Mouse (Mus musculus) kidney, postnatal 0 days (tissue): ENCODE results near the gene Dact3. TPM values are rescaled to one million over a fixed set of nuclear protein-coding genes. Genes with fewer than 3 reads are reported as not detected.

Experiments
- ATAC-seq: fragments of 200-750 bp; cut with Nextera tagmentation; replicated peaks from 2 replicates; pipeline ENCODE4 v1.8.0; 2017; ENCODE audit warnings: low read depth, moderate number of reproducible peaks, moderate TSS enrichment, moderate library complexity; ENCODE audit not compliant: low FRiP score
- DNase-seq: peaks from one replicate; pipeline ENCODE4 v3.0.0-alpha.2; 2016; ENCODE audit warnings: low spot score
- H3K27ac ChIP-seq: fragments of 300-500 bp; sonication (generic); 2 replicates; pipeline ENCODE4 v1.5.1; 2014; ENCODE audit warnings: mild to moderate bottlenecking
- H3K27me3 ChIP-seq: fragments of 300-500 bp; sonication (generic); 2 replicates; pipeline ENCODE4 v1.6.1; 2014; ENCODE audit warnings: low read length, mixed read lengths; ENCODE audit not compliant: insufficient read depth
- H3K36me3 ChIP-seq: fragments of 300-500 bp; sonication (generic); 2 replicates; pipeline ENCODE4 v1.6.1; 2014; ENCODE audit warnings: low read length, mixed read lengths; ENCODE audit not compliant: insufficient read depth
- H3K4me1 ChIP-seq: fragments of 300-500 bp; sonication (generic); replicated peaks from 2 replicates; pipeline ENCODE4 v1.6.1; 2014; ENCODE audit warnings: antibody characterized with exemption, low read length, mixed read lengths; ENCODE audit not compliant: insufficient read depth
- H3K4me2 ChIP-seq: fragments of 300-500 bp; sonication (generic); 2 replicates; pipeline ENCODE4 v1.6.1; 2014; ENCODE audit warnings: mild to moderate bottlenecking, low read length, moderate library complexity, mixed read lengths
- H3K4me3 ChIP-seq: fragments of 300-500 bp; sonication (generic); replicated peaks from 2 replicates; pipeline ENCODE4 v1.5.1; 2014; ENCODE audit warnings: low read depth, low read length
- H3K9ac ChIP-seq: fragments of 300-500 bp; sonication (generic); 2 replicates; pipeline ENCODE4 v1.6.1; 2014; ENCODE audit warnings: low read depth, low read length
- H3K9me3 ChIP-seq: fragments of 300-500 bp; sonication (generic); replicated peaks from 2 replicates; pipeline ENCODE4 v1.6.1; 2016; ENCODE audit warnings: low read length, inconsistent platforms, mixed read lengths
- CTCF ChIP-seq: IDR thresholded peaks from 2 replicates; pipeline ENCODE4 v1.5.1; 2016; ENCODE audit warnings: antibody characterized with exemption, low read depth, mild to moderate bottlenecking, moderate library complexity
- WGBS: fragments of 180-500 bp; shearing (Covaris S2); extraction: QIAGEN DNeasy Blood & Tissue Kit; methylation state at CpG from one replicate; pipeline ENCODE4 v1.1.7; 2014; 5-methylcytosine and 5-hydroxymethylcytosine counted together
- polyA plus RNA-seq: library from polyadenylated mRNA; unstranded; fragments of >200 nt; fragmentation: Nextera tagmentation; extraction: Ambion mirVana; gene quantifications from 2 replicates; pipeline ENCODE4 v1.2.1, GENCODE M21; 2015

Dact3 gene
- polyA plus RNA-seq, 1 experiment from 2014 or later = 4.3 TPM

DNA sequence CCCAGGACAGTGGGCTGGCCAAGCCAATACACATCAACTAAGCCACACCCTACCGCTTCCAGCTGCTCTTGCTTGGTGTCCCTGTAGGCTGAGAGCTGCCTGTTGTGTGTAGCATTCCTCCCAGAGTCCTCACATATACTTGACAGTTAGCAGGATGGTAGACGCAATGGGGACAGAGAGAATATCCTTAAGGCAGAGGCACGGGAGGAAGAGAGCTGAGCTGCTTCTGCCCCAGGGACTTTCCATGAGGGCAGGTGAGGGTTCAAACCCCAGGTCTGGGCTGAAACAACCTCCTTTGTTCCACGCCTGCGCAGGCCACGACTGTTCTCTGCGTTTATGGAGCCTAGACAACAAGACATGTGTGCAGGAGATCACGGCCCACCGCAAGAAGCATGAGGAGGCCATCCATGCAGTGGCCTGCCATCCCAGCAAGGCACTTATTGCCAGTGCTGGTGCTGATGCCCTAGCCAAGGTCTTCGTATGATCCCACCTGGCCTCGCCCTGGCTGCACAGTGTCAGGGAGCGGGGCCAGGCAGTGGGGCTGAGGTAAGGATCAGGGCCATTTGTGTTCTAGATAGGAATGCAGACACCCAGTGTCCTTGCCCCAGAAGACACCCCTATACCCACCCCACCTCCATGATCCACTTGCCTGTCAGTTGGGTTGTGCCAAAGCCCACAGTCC is 35.5 kb upstream of the Dact3 start:
- 94% methylated on average over 12 of the region's 12 CpGs for WGBS
- no peaks in the 10 kb centered on the region for H3K27me3 ChIP-seq
- no peak overlapping the region for H3K4me2 ChIP-seq
- peaks cover 44% of the 10 kb centered on the region; the same call in 1 of the 2 replicates for H3K36me3 ChIP-seq
- DNase-seq (no peak), ATAC-seq (no peak)
- H3K9ac ChIP-seq = no peak overlapping the region
- TF ChIP-seq CTCF = no peak
- H3K9me3 ChIP-seq = no peaks in the 10 kb centered on the region
- no peak overlapping the region for H3K27ac ChIP-seq
- H3K4me3 ChIP-seq = no peak overlapping the region
- H3K4me1 ChIP-seq = peaks cover 5% of the 10 kb centered on the region; the same call in 1 of the 2 replicates

DNA sequence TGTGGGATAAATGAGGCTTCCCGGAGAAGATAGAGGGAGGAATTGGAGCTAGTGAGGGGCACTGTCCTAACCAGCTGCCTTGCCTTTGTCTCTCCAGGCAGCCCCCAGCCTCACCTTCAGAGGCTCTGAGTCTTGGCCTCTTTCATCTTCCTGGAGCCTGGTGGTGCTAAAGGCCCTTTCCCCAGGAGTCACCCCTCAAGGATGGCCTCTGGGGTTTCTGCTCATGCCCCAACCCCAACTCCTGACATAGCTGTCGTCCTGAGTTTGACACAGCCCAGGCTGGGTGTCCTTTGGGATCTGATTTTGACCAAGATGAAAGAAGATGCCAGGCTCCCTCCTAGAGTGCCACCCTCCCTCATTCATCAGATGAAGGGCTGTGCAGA is 35.0 kb upstream of the Dact3 start:
- no peaks in the 10 kb centered on the region for H3K9me3 ChIP-seq
- peaks cover 10% of the 10 kb centered on the region; the same call in 1 of the 2 replicates for H3K4me1 ChIP-seq
- DNase-seq = no peak
- 75% methylated on average over 2 of the region's 2 CpGs for whole genome bisulfite sequencing
- H3K9ac ChIP-seq = no peak overlapping the region
- H3K4me3 ChIP-seq = no peak overlapping the region
- no peak overlapping the region for H3K27ac ChIP-seq
- no peak overlapping the region for H3K4me2 ChIP-seq
- no peak for ATAC-seq
- no peaks in the 10 kb centered on the region for H3K27me3 ChIP-seq
- TF ChIP-seq CTCF = no peak
- H3K36me3 ChIP-seq = peaks cover 40% of the 10 kb centered on the region; the same call in 1 of the 2 replicates

DNA sequence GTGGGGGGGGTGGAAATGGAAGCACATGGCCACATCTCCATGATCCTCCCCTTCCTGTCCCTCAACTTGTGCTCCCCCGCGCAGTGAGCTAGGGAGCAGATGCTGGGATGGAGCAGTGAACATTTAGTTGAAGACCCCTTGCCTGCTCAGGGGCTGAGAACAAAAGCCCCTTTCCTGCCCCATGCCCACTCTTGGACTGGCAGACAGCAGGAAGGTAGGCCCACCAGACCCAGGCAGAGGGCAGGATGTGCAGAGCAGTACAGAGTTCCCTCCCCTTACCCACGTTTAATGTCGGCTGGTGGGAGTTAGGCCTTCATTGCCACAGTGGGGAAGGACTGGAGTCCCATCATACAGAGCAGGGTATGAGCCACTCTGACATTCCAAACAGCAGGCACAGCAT is 34.0 kb upstream of the Dact3 start:
- no peak overlapping the region for H3K4me2 ChIP-seq
- DNase-seq = no peak
- H3K4me3 ChIP-seq = no peak overlapping the region
- WGBS = 77% methylated on average over 4 of the region's 4 CpGs
- H3K4me1 ChIP-seq = peaks cover 11% of the 10 kb centered on the region
- H3K36me3 ChIP-seq = peaks cover 40% of the 10 kb centered on the region; the same call in 1 of the 2 replicates
- no peaks in the 10 kb centered on the region for H3K27me3 ChIP-seq
- TF ChIP-seq CTCF = no peak
- no peaks in the 10 kb centered on the region for H3K9me3 ChIP-seq
- no peak overlapping the region for H3K27ac ChIP-seq
- H3K9ac ChIP-seq = no peak overlapping the region
- ATAC-seq = no peak

- peak overlapping the region; percentile 63; the same call in 1 of the 2 replicates for H3K4me3 ChIP-seq
Observed at GRCm38 (mm10) chr7:16841561-16842560, 33.3 kb upstream of the Dact3 start.

DNA sequence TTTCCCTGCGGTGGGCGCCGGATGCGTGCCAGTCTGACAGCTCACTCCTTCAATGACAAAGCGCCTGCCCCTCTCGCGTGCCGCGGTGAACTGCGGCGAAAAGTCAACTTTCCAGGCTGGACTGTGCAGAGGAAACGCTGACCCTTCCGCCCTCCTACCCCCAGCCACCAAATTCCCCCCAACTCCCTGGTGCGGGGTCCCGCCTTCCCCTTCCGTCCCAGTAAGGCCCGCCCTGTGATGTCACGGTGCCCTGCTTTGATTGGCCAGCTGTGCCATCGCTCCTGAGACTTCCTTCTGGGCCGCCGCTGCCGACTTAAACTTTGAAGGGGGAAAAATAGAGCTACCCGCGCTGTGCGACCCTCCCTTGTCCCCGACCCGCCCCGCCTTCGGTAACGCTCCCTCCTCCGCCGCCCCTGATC is 32.5 kb upstream of the Dact3 start, which contains the start of gene Prkd2:
Prkd2 (plus strand) TSS at position 258 of the 419 bp plus-strand sequence.
- H3K4me2 ChIP-seq = peak within 1 kb of the TSS; percentile 94
- peak within 1 kb of the TSS; percentile 75 for H3K9ac ChIP-seq
- peak within 1 kb of the TSS; percentile 84 for H3K27ac ChIP-seq
- DNase-seq (peak; percentile 94), ATAC-seq (peak; percentile 75)
- peak within 1 kb of the TSS; percentile 63 for H3K4me3 ChIP-seq
- H3K36me3 ChIP-seq = peaks cover 34% of the 10 kb centered on the region; the same call in 1 of the 2 replicates
- H3K9me3 ChIP-seq = no peaks in the 10 kb centered on the region
- under 1% methylated on average over 32 of the region's 32 CpGs for WGBS
- no peaks in the 10 kb centered on the region for H3K27me3 ChIP-seq
- no peak for TF ChIP-seq CTCF
- H3K4me1 ChIP-seq = peaks cover 11% of the 10 kb centered on the region

More at GRCm38 (mm10) chr7:16841561-16842560, 33.3 kb upstream of the Dact3 start:
- ATAC-seq = no peak
- H3K36me3 ChIP-seq = peaks cover 40% of the 10 kb centered on the region; the same call in 1 of the 2 replicates
- 34% methylated on average over 11 of the region's 11 CpGs for WGBS
- H3K27ac ChIP-seq = peak overlapping the region; percentile 84
- H3K4me2 ChIP-seq = peak overlapping the region; percentile 94
- no peaks in the 10 kb centered on the region for H3K27me3 ChIP-seq
- peaks cover 11% of the 10 kb centered on the region for H3K4me1 ChIP-seq
- no peaks in the 10 kb centered on the region for H3K9me3 ChIP-seq
- no peak for TF ChIP-seq CTCF
- H3K9ac ChIP-seq = peak overlapping the region; percentile 75
- DNase-seq = no peak
